Mouse (Mus musculus): ENCODE results near the gene Macrod2.

DNA sequence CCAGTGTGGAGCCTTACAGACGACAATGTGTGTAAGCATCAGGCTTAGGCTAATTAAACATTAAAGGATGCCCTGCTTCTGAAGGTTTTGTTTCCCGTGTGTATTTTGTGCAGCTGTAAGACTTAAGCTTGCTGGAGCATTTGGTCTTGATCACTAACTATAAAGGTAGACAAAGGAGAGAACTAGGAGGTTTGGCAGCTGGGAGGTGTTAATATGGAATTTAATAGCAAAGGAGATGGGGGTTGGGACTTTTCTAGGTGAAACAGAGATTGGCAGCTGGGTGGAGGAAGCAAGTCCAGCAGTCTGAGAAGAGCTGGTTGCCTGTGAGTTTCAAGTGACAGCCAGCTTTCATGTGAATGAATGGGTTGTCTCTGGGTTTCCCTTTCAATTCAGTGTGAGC, 310.2 kb downstream of the Macrod2 start:
- TF ChIP-seq CTCF (IDR thresholded peaks at IDR 0.05; ENCODE audit: extremely low read depth, insufficient read length, insufficient replicate concordance, low read depth, low read length) (no peak), POLR2A (IDR thresholded peaks at IDR 0.05; ENCODE audit: low read depth, low read length) (no peak)
